Mouse (Mus musculus): ENCODE measurements around the gene Chit1.
A peak's percentile ranks its signal among the peaks of the same experiment; 100 is the strongest.

Chit1 gene

GRCm38 (mm10) chr1:134110979-134111378, at the start of gene Chit1:
Gene Chit1, plus strand, starts transcription at chr1:134111242.
- DNase-seq: no peak

- DNase-seq: no peak
Measured at GRCm38 (mm10) chr1:134061915-134062314, 49.1 kb upstream of the Chit1 start.

GRCm38 (mm10) chr1:134062411-134063085, 48.5 kb upstream of the Chit1 start:
- DNase-seq: no peak

- DNase-seq: peak in 1 of 2 experiments; percentile 56
Measured at GRCm38 (mm10) chr1:134063086-134063772, 47.8 kb upstream of the Chit1 start.

GRCm38 (mm10) chr1:134063773-134064125, 47.3 kb upstream of the Chit1 start:
- no peak for DNase-seq

- no peak for DNase-seq
Measured at GRCm38 (mm10) chr1:134064296-134064831, 46.7 kb upstream of the Chit1 start.

GRCm38 (mm10) chr1:134065241-134065809, 45.7 kb upstream of the Chit1 start:
- DNase-seq: no peak

GRCm38 (mm10) chr1:134066554-134066953, 44.5 kb upstream of the Chit1 start:
- DNase-seq: no peak

- peak; percentile 47 to 71 for DNase-seq
Measured at GRCm38 (mm10) chr1:134067143-134067619, 43.9 kb upstream of the Chit1 start.

- DNase-seq: no peak
Measured at GRCm38 (mm10) chr1:134070099-134070669, 40.9 kb upstream of the Chit1 start.

GRCm38 (mm10) chr1:134071411-134072018, 39.5 kb upstream of the Chit1 start:
- DNase-seq: no peak

- DNase-seq: no peak
Measured at GRCm38 (mm10) chr1:134073061-134073564, 37.9 kb upstream of the Chit1 start.

GRCm38 (mm10) chr1:134073658-134074057, 37.4 kb upstream of the Chit1 start:
- DNase-seq: no peak

GRCm38 (mm10) chr1:134074184-134074583, 36.9 kb upstream of the Chit1 start:
- DNase-seq: no peak

GRCm38 (mm10) chr1:134074606-134075005, 36.4 kb upstream of the Chit1 start:
- DNase-seq: no peak

GRCm38 (mm10) chr1:134075532-134075931, 35.5 kb upstream of the Chit1 start:
- no peak for DNase-seq

GRCm38 (mm10) chr1:134076789-134077188, 34.3 kb upstream of the Chit1 start:
- DNase-seq: no peak

GRCm38 (mm10) chr1:134077389-134078060, 33.5 kb upstream of the Chit1 start:
- peak in 1 of 2 experiments; percentile 45 for DNase-seq

GRCm38 (mm10) chr1:134078061-134078795, 32.8 kb upstream of the Chit1 start:
- DNase-seq: no peak

GRCm38 (mm10) chr1:134078802-134079476, 32.1 kb upstream of the Chit1 start, which contains the start of gene Btg2:
Gene Btg2, minus strand, starts transcription at chr1:134079120.
- DNase-seq: peak; percentile 97 to 98
